In the genomic region with DNA sequence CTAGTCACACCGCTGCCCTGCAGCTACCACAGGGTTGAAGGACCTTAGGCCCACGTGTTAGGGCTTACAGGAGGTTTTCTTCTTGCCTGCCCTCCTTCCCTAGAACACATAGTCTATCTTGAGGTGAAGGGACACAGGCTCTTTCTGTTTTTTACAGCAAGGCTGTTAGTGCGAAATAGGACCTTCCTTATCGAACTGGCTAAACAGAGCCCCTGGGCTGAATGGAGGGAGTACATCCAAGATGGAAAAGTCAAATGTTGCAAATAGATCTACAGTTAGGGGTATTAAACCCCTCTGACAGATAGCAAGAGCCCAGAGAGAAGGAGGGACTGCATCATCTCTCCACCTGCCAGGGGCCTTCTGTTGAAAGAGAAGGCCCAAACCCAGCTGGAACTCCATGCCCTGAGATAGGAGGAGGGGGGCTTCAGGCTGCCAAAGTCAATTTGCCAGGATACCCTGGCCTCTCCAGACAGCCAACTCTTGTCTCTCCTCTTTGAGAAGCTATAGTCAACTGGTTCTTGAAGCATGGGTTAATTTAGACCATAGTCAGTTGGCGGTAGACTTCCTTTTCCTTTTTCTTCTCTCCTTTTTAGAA, we compare ENCODE assay signal across 11 mouse cellular contexts. TPM values are rescaled to one million over a fixed set of nuclear protein-coding genes. Genes with fewer than 3 reads are reported as not detected.
A peak's percentile ranks its signal among the peaks of the same experiment; 100 is the strongest.
DNase-seq lines count a peak whose midpoint lies in the region; ATAC-seq lines count a peak whose summit lies in the region.
"Had no signal": no experiment of that assay in that cellular context is flagged by ENCODE, and none has a peak within 500 bp of the region (broad histone marks: within the 10 kb centered on the region; RNA-seq: fewer than 3 reads in every experiment).

No protein-coding gene starts in this region.

- H3K4me1 ChIP-seq in heart, embryonic 14.5 days (ENCODE audit: control insufficient read depth in 2 of 2, insufficient read depth in 2 of 2, low read length in 2 of 2) = peaks cover 4 to 17% of the 10 kb centered on the region in 2 experiments; a peak in 3 of 4 replicates
- peaks cover 65% of the 10 kb centered on the region for H3K4me1 ChIP-seq in forebrain, embryonic 12.5 days
- peaks cover 40% of the 10 kb centered on the region for H3K4me1 ChIP-seq in hindbrain, embryonic 15.5 days (replicated peaks)
- peaks cover 49% of the 10 kb centered on the region for H3K4me1 ChIP-seq in neural tube, embryonic 12.5 days
- H3K4me1 ChIP-seq: liver, embryonic 12.5 days had no signal

- 0 out of 4 replicates have a peak overlapping the region, but pooled peaks of 1 of the 2 experiments have one; percentile 44 for H3K4me3 ChIP-seq in heart, embryonic 14.5 days (ENCODE audit: control insufficient read depth in 1 of 2, insufficient read depth in 1 of 2, low read depth in 1 of 2, low read length in 2 of 2)
- H3K4me3 ChIP-seq in forebrain, embryonic 12.5 days (replicated peaks) = no peak overlapping the region
- peak overlapping the region; percentile 39; the same call in 1 of the 2 replicates for H3K4me3 ChIP-seq in hindbrain, embryonic 15.5 days
- H3K4me3 ChIP-seq in neural tube, embryonic 12.5 days = no peak overlapping the region

- DNase-seq in heart, postnatal 25 days (ENCODE audit: low spot score) = no peak
- DNase-seq in right cerebral cortex, adult 18-20 months = no peak

- H3K27ac ChIP-seq in heart, embryonic 14.5 days (replicated peaks in 1 of 2; ENCODE audit: control insufficient read depth in 1 of 2, insufficient read depth in 1 of 2, low read depth in 2 of 2, low read length in 2 of 2) = no peak overlapping the region
- H3K27ac ChIP-seq in forebrain, embryonic 12.5 days = peak overlapping the region; percentile 89
- peak overlapping the region; percentile 78 for H3K27ac ChIP-seq in hindbrain, embryonic 15.5 days (replicated peaks)
- H3K27ac ChIP-seq in neural tube, embryonic 12.5 days = no peak overlapping the region
- H3K27ac ChIP-seq: liver, embryonic 12.5 days had no signal

- H3K4me2 ChIP-seq in heart, embryonic 14.5 days (ENCODE audit: low read length) = peak overlapping the region; percentile 88; the same call in 1 of the 2 replicates
- H3K4me2 ChIP-seq in forebrain, embryonic 12.5 days = peak overlapping the region; percentile 76
- peak overlapping the region; percentile 64 for H3K4me2 ChIP-seq in hindbrain, embryonic 15.5 days
- H3K4me2 ChIP-seq in neural tube, embryonic 12.5 days (replicated peaks) = peak overlapping the region; percentile 72

- H3K9me3 ChIP-seq in heart, embryonic 14.5 days (ENCODE audit: control insufficient read depth, low read length) = no peaks in the 10 kb centered on the region
- H3K9me3 ChIP-seq in forebrain, embryonic 12.5 days = no peaks in the 10 kb centered on the region
- no peaks in the 10 kb centered on the region for H3K9me3 ChIP-seq in hindbrain, embryonic 15.5 days
- no peaks in the 10 kb centered on the region for H3K9me3 ChIP-seq in neural tube, embryonic 12.5 days
- H3K9me3 ChIP-seq: liver, embryonic 12.5 days had no signal

- 71% methylated on average over 5 of the region's 5 CpGs for WGBS in heart, embryonic 14.5 days
- WGBS in forebrain, embryonic 12.5 days = 53% methylated on average over 5 of the region's 5 CpGs
- WGBS in hindbrain, embryonic 15.5 days = 47% methylated on average over 5 of the region's 5 CpGs
- WGBS in neural tube, embryonic 12.5 days = 48% methylated on average over 5 of the region's 5 CpGs

- intact Hi-C loops in heart, postnatal 25 days (cut with DNase I) = no loop called here

- ATAC-seq in heart, embryonic 14.5 days (ENCODE audit: insufficient number of reproducible peaks, insufficient read depth, low FRiP score, low read depth) = no peak
- no peak for ATAC-seq in forebrain, embryonic 12.5 days (ENCODE audit: low FRiP score)
- no peak for ATAC-seq in hindbrain, embryonic 15.5 days (ENCODE audit: low FRiP score, low read depth)
- no peak for ATAC-seq in neural tube, embryonic 12.5 days (ENCODE audit: low FRiP score, low read depth)
- no peak for ATAC-seq in megakaryocyte, adult 5-6 weeks (ENCODE audit: poor library complexity, severe bottlenecking)
- ATAC-seq: liver, embryonic 12.5 days had no signal

- H3K36me3 ChIP-seq in heart, embryonic 14.5 days (ENCODE audit: control insufficient read depth, insufficient read depth, low read length) = no peaks in the 10 kb centered on the region
- H3K36me3 ChIP-seq in forebrain, embryonic 12.5 days (replicated peaks) = no peaks in the 10 kb centered on the region
- H3K36me3 ChIP-seq in hindbrain, embryonic 15.5 days = no peaks in the 10 kb centered on the region
- H3K36me3 ChIP-seq in neural tube, embryonic 12.5 days = no peaks in the 10 kb centered on the region
- H3K36me3 ChIP-seq: liver, embryonic 12.5 days had no signal

- H3K27me3 ChIP-seq in heart, embryonic 14.5 days (ENCODE audit: control insufficient read depth, insufficient read depth, low read length) = peaks cover 87% of the 10 kb centered on the region
- H3K27me3 ChIP-seq in forebrain, embryonic 12.5 days = peaks cover 66% of the 10 kb centered on the region
- peaks cover 61% of the 10 kb centered on the region for H3K27me3 ChIP-seq in hindbrain, embryonic 15.5 days
- H3K27me3 ChIP-seq in neural tube, embryonic 12.5 days (replicated peaks) = peaks cover 55% of the 10 kb centered on the region

- no peak overlapping the region for H3K9ac ChIP-seq in heart, embryonic 14.5 days (ENCODE audit: low read length)
- H3K9ac ChIP-seq in forebrain, embryonic 12.5 days = peak overlapping the region; percentile 70; the same call in 1 of the 2 replicates
- H3K9ac ChIP-seq in hindbrain, embryonic 15.5 days = no peak overlapping the region
- H3K9ac ChIP-seq in neural tube, embryonic 12.5 days = no peak overlapping the region
- H3K9ac ChIP-seq: liver, embryonic 12.5 days had no signal

RNA-seq across cellular contexts. Expression of gene Gm5089, which starts 0.7 kb away (rescaled TPM):
- polyA plus RNA-seq in heart, embryonic 14.5 days (2014; fragmentation: Nextera tagmentation; extraction: Ambion mirVana) = not detected in 2 replicates
- not detected for total RNA-seq in heart, postnatal 25 days (2021)
- polyA plus RNA-seq in forebrain, embryonic 12.5 days (2016; fragmentation: Nextera tagmentation; extraction: Ambion mirVana) = 1.6 and 2.1 TPM in 2 replicates
- 2.4 and 2.7 TPM in 2 replicates for polyA plus RNA-seq in hindbrain, embryonic 15.5 days (2015; fragmentation: Nextera tagmentation; extraction: Ambion mirVana)
- polyA plus RNA-seq in neural tube, embryonic 12.5 days (2016; fragmentation: Nextera tagmentation; extraction: Ambion mirVana) = 1.3 TPM in 2 replicates
- not detected in 2 replicates for total RNA-seq in megakaryocyte, adult 5-6 weeks (2015)
- not detected in 2 replicates for total RNA-seq in megakaryocyte, adult 5-6 weeks (2017)
- total RNA-seq: heart, postnatal 14 days had no signal
- polyA plus RNA-seq: liver, embryonic 12.5 days; small intestine, adult 2 months had no signal

RNA-seq across cellular contexts. Expression of gene Zic5, which starts 13.8 kb away (rescaled TPM):
- polyA plus RNA-seq in heart, embryonic 14.5 days (2014; fragmentation: Nextera tagmentation; extraction: Ambion mirVana) = 0.05 and 0.09 TPM in 2 replicates
- total RNA-seq in heart, postnatal 25 days (2021) = not detected
- polyA plus RNA-seq in forebrain, embryonic 12.5 days (2016; fragmentation: Nextera tagmentation; extraction: Ambion mirVana) = 18.6 and 25.8 TPM in 2 replicates
- polyA plus RNA-seq in hindbrain, embryonic 15.5 days (2015; fragmentation: Nextera tagmentation; extraction: Ambion mirVana) = 13.8 and 17.9 TPM in 2 replicates
- 11.3 and 14.3 TPM in 2 replicates for polyA plus RNA-seq in neural tube, embryonic 12.5 days (2016; fragmentation: Nextera tagmentation; extraction: Ambion mirVana)
- total RNA-seq in megakaryocyte, adult 5-6 weeks (2015) = not detected in 2 replicates
- total RNA-seq in megakaryocyte, adult 5-6 weeks (2017) = not detected in 2 replicates
- total RNA-seq: heart, postnatal 14 days had no signal
- polyA plus RNA-seq: liver, embryonic 12.5 days; small intestine, adult 2 months had no signal

RNA-seq across cellular contexts. Expression of gene Zic2, which starts 23.6 kb away (rescaled TPM):
- polyA plus RNA-seq in heart, embryonic 14.5 days (2014; fragmentation: Nextera tagmentation; extraction: Ambion mirVana) = not detected in 2 replicates
- total RNA-seq in heart, postnatal 25 days (2021) = not detected
- 12.7 and 16.3 TPM in 2 replicates for polyA plus RNA-seq in forebrain, embryonic 12.5 days (2016; fragmentation: Nextera tagmentation; extraction: Ambion mirVana)
- polyA plus RNA-seq in hindbrain, embryonic 15.5 days (2015; fragmentation: Nextera tagmentation; extraction: Ambion mirVana) = 11.6 and 12.9 TPM in 2 replicates
- polyA plus RNA-seq in neural tube, embryonic 12.5 days (2016; fragmentation: Nextera tagmentation; extraction: Ambion mirVana) = 11.6 and 13.4 TPM in 2 replicates
- not detected in 2 replicates for total RNA-seq in megakaryocyte, adult 5-6 weeks (2015)
- total RNA-seq in megakaryocyte, adult 5-6 weeks (2017) = not detected in 2 replicates
- polyA plus RNA-seq: liver, embryonic 12.5 days; small intestine, adult 2 months had no signal

RNA-seq across cellular contexts. Expression of gene Gm10837, which starts 38.7 kb away (rescaled TPM):
- polyA plus RNA-seq in heart, embryonic 14.5 days (2014; fragmentation: Nextera tagmentation; extraction: Ambion mirVana) = not detected in 2 replicates
- not detected for total RNA-seq in heart, postnatal 25 days (2021)
- 0.36 and 0.59 TPM in 2 replicates for polyA plus RNA-seq in forebrain, embryonic 12.5 days (2016; fragmentation: Nextera tagmentation; extraction: Ambion mirVana)
- polyA plus RNA-seq in hindbrain, embryonic 15.5 days (2015; fragmentation: Nextera tagmentation; extraction: Ambion mirVana) = 0.50 and 0.64 TPM in 2 replicates
- 0.57 and 0.68 TPM in 2 replicates for polyA plus RNA-seq in neural tube, embryonic 12.5 days (2016; fragmentation: Nextera tagmentation; extraction: Ambion mirVana)
- not detected in 2 replicates for total RNA-seq in megakaryocyte, adult 5-6 weeks (2015)
- not detected in 2 replicates for total RNA-seq in megakaryocyte, adult 5-6 weeks (2017)
- total RNA-seq: heart, postnatal 14 days; layer of hippocampus, adult 18-20 months had no signal
- polyA plus RNA-seq: liver, embryonic 12.5 days; small intestine, adult 2 months had no signal

Comparison
In these comparisons a context has a peak if more than half of its experiments do, and no peak if none do; other contexts are left out.
1. H3K27ac ChIP-seq: peak in forebrain, embryonic 12.5 days (single experiment) and hindbrain, embryonic 15.5 days (single experiment); none in heart, embryonic 14.5 days (0 of 2) and neural tube, embryonic 12.5 days (single experiment).
2. RNA of gene Zic5, which starts 13.8 kb away (polyA plus RNA-seq): 18.6 to 25.8 TPM in forebrain, embryonic 12.5 days, 13.8 to 17.9 TPM in hindbrain, embryonic 15.5 days and 11.3 to 14.3 TPM in neural tube, embryonic 12.5 days; 0.05 to 0.09 TPM in heart, embryonic 14.5 days; every median in the first group is over 10 times any median in the second.
3. RNA of gene Zic2, which starts 23.6 kb away (polyA plus RNA-seq): 12.7 to 16.3 TPM in forebrain, embryonic 12.5 days, 11.6 to 12.9 TPM in hindbrain, embryonic 15.5 days and 11.6 to 13.4 TPM in neural tube, embryonic 12.5 days; not detected in heart, embryonic 14.5 days; every median in the first group is over 10 times any median in the second.
4. Peak in every context shown above with its lines, with median percentiles within 50 percentile points of each other: H3K4me2 ChIP-seq.